Mouse (Mus musculus): Measurements from ENCODE around the gene Lrrc73. TPM values are rescaled to one million over a fixed set of nuclear protein-coding genes. Genes with fewer than 3 reads are reported as not detected.

Gene Lrrc73
- polyA plus RNA-seq, 1 experiment from 2014 or later: 5.2 TPM

GRCm38 (mm10) chr17:46243624-46244023 is 9.7 kb upstream of the Lrrc73 start:
- DNase-seq (ENCODE audit: low spot score): no peak
- Histone ChIP-seq H3K27ac (ENCODE audit: low read length) (peak overlapping the region; percentile 78), H3K4me3 (ENCODE audit: low read depth, low read length) (no peak overlapping the region), H3K9me3 (ENCODE audit: low read length) (no peaks in the 10 kb centered on the region), H3K36me3 (ENCODE audit: insufficient read depth, low read length) (peaks cover 15% of the 10 kb centered on the region; the same call in 1 of the 2 replicates), H3K9ac (replicated peaks; ENCODE audit: low read depth) (no peak overlapping the region), H3K27me3 (replicated peaks; ENCODE audit: insufficient read depth, low read length) (no peaks in the 10 kb centered on the region), H3K4me1 (ENCODE audit: insufficient read depth, low read depth, low read length) (peaks cover 9% of the 10 kb centered on the region), H3K4me2 (replicated peaks; ENCODE audit: low read depth, low read length) (no peak overlapping the region)
- TF ChIP-seq CTCF (IDR thresholded peaks at IDR 0.05) (no peak), EP300 (IDR thresholded peaks at IDR 0.05) (no peak)
- ATAC-seq: no peak
- WGBS: 53% methylated on average over 2 of the region's 2 CpGs

GRCm38 (mm10) chr17:46244579-46244978 is 8.8 kb upstream of the Lrrc73 start:
- Histone ChIP-seq H3K9me3 (ENCODE audit: low read length) (no peaks in the 10 kb centered on the region), H3K4me2 (replicated peaks; ENCODE audit: low read depth, low read length) (no peak overlapping the region), H3K4me3 (ENCODE audit: low read depth, low read length) (no peak overlapping the region), H3K4me1 (ENCODE audit: insufficient read depth, low read depth, low read length) (peaks cover 15% of the 10 kb centered on the region), H3K36me3 (ENCODE audit: insufficient read depth, low read length) (peaks cover 11% of the 10 kb centered on the region; the same call in 1 of the 2 replicates), H3K9ac (replicated peaks; ENCODE audit: low read depth) (no peak overlapping the region), H3K27me3 (replicated peaks; ENCODE audit: insufficient read depth, low read length) (no peaks in the 10 kb centered on the region), H3K27ac (ENCODE audit: low read length) (peak overlapping the region; percentile 78)
- DNase-seq (ENCODE audit: low spot score): peak; percentile 86
- WGBS: 39% methylated on average over 10 of the region's 10 CpGs
- ATAC-seq: peak; percentile 13
- no peak for TF ChIP-seq EP300 (IDR thresholded peaks at IDR 0.05)
- TF ChIP-seq CTCF (IDR thresholded peaks at IDR 0.05): no peak

GRCm38 (mm10) chr17:46247512-46248188 is 5.7 kb upstream of the Lrrc73 start, which contains the start of the genes Polr1c and Yipf3:
TSS of gene Polr1c (minus strand) at chr17:46248054.
TSS of gene Yipf3 (plus strand) at chr17:46248080.
- H3K36me3 ChIP-seq (ENCODE audit: insufficient read depth, low read length): peaks cover 29% of the 10 kb centered on the region; the same call in 1 of the 2 replicates
- under 1% methylated on average over 49 of the region's 53 CpGs for WGBS
- DNase-seq (ENCODE audit: low spot score): peak; percentile 98

GRCm38 (mm10) chr17:46248189-46248522 is 5.2 kb upstream of the Lrrc73 start:
- DNase-seq (ENCODE audit: low spot score): no peak
- no peaks in the 10 kb centered on the region for H3K9me3 ChIP-seq (ENCODE audit: low read length)
- WGBS: under 1% methylated on average over 37 of the region's 37 CpGs
- peaks cover 29% of the 10 kb centered on the region; the same call in 1 of the 2 replicates for H3K36me3 ChIP-seq (ENCODE audit: insufficient read depth, low read length)
- H3K4me3 ChIP-seq (ENCODE audit: low read depth, low read length): peak overlapping the region; percentile 89
- no peaks in the 10 kb centered on the region for H3K27me3 ChIP-seq (replicated peaks; ENCODE audit: insufficient read depth, low read length)
- H3K9ac ChIP-seq (replicated peaks; ENCODE audit: low read depth): peak overlapping the region; percentile 99
- peak; percentile 39; the same call in 1 of the 2 replicates for ATAC-seq
- no peak for TF ChIP-seq EP300 (IDR thresholded peaks at IDR 0.05)
- no peak for TF ChIP-seq CTCF (IDR thresholded peaks at IDR 0.05)
- H3K4me2 ChIP-seq (replicated peaks; ENCODE audit: low read depth, low read length): peak overlapping the region; percentile 74
- H3K4me1 ChIP-seq (ENCODE audit: insufficient read depth, low read depth, low read length): peaks cover 15% of the 10 kb centered on the region
- peak overlapping the region; percentile 91 for H3K27ac ChIP-seq (ENCODE audit: low read length)

More at GRCm38 (mm10) chr17:46247512-46248188, 5.7 kb upstream of the Lrrc73 start, which contains the start of the genes Polr1c and Yipf3:
- Histone ChIP-seq H3K4me3 (ENCODE audit: low read depth, low read length) (peak within 1 kb of the TSS; percentile 89), H3K4me2 (replicated peaks; ENCODE audit: low read depth, low read length) (peak within 1 kb of the TSS; percentile 74), H3K4me1 (ENCODE audit: insufficient read depth, low read depth, low read length) (peaks cover 15% of the 10 kb centered on the region), H3K27ac (ENCODE audit: low read length) (peak within 1 kb of the TSS; percentile 91), H3K9ac (replicated peaks; ENCODE audit: low read depth) (peak within 1 kb of the TSS; percentile 99), H3K9me3 (ENCODE audit: low read length) (no peaks in the 10 kb centered on the region), H3K27me3 (replicated peaks; ENCODE audit: insufficient read depth, low read length) (no peaks in the 10 kb centered on the region)
- peak; percentile 89 for ATAC-seq
- no peak for TF ChIP-seq CTCF (IDR thresholded peaks at IDR 0.05)
- no peak for TF ChIP-seq EP300 (IDR thresholded peaks at IDR 0.05)

- Histone ChIP-seq H3K4me1 (ENCODE audit: insufficient read depth, low read depth, low read length) (peaks cover 16% of the 10 kb centered on the region), H3K27ac (ENCODE audit: low read length) (no peak overlapping the region), H3K27me3 (replicated peaks; ENCODE audit: insufficient read depth, low read length) (peaks cover 9% of the 10 kb centered on the region; the same call in 1 of the 2 replicates), H3K36me3 (ENCODE audit: insufficient read depth, low read length) (peaks cover 21% of the 10 kb centered on the region; the same call in 1 of the 2 replicates), H3K9ac (replicated peaks; ENCODE audit: low read depth) (no peak overlapping the region), H3K4me2 (replicated peaks; ENCODE audit: low read depth, low read length) (no peak overlapping the region), H3K9me3 (ENCODE audit: low read length) (no peaks in the 10 kb centered on the region), H3K4me3 (ENCODE audit: low read depth, low read length) (no peak overlapping the region)
- no peak for TF ChIP-seq EP300 (IDR thresholded peaks at IDR 0.05)
- peak; percentile 33 for TF ChIP-seq CTCF (IDR thresholded peaks at IDR 0.05)
- 65% methylated on average over 7 of the region's 7 CpGs for WGBS
- DNase-seq (ENCODE audit: low spot score): no peak
- ATAC-seq: no peak
Observed at GRCm38 (mm10) chr17:46251174-46251573, 2.2 kb upstream of the Lrrc73 start.

- peak; percentile 34 for TF ChIP-seq EP300 (IDR thresholded peaks at IDR 0.05)
- TF ChIP-seq CTCF (IDR thresholded peaks at IDR 0.05): peak; percentile 68
Observed at GRCm38 (mm10) chr17:46252571-46253451, 520 bp upstream of the Lrrc73 start.

More at GRCm38 (mm10) chr17:46252571-46253451, 520 bp upstream of the Lrrc73 start:
- H3K27me3 ChIP-seq (replicated peaks; ENCODE audit: insufficient read depth, low read length): peaks cover 9% of the 10 kb centered on the region; the same call in 1 of the 2 replicates
- H3K36me3 ChIP-seq (ENCODE audit: insufficient read depth, low read length): peaks cover 21% of the 10 kb centered on the region; the same call in 1 of the 2 replicates
- ATAC-seq: no peak
- 49% methylated on average over 14 of the region's 14 CpGs for WGBS
- peaks cover 11% of the 10 kb centered on the region for H3K4me1 ChIP-seq (ENCODE audit: insufficient read depth, low read depth, low read length)
- H3K27ac ChIP-seq (ENCODE audit: low read length): no peak overlapping the region
- H3K9ac ChIP-seq (replicated peaks; ENCODE audit: low read depth): no peak overlapping the region
- peak overlapping the region; percentile 97 for H3K4me2 ChIP-seq (replicated peaks; ENCODE audit: low read depth, low read length)
- H3K9me3 ChIP-seq (ENCODE audit: low read length): no peaks in the 10 kb centered on the region
- no peak overlapping the region for H3K4me3 ChIP-seq (ENCODE audit: low read depth, low read length)
- DNase-seq (ENCODE audit: low spot score): peak; percentile 68

Data from lung, postnatal 0 days (tissue).